Mouse (Mus musculus) liver, postnatal 0 days (tissue): ENCODE measurements around the gene Olfr15.

Experiments used
- CTCF ChIP-seq: sonication (generic); IDR thresholded peaks from 2 replicates; pipeline ENCODE4 v1.5.1; 2016; ENCODE audit warnings: antibody characterized with exemption, low read depth
- EP300 ChIP-seq: IDR thresholded peaks from 2 replicates; pipeline ENCODE4 v1.6.1; 2016; ENCODE audit warnings: antibody characterized with exemption, low read depth, mild to moderate bottlenecking

- no peak for TF ChIP-seq CTCF
- no peak for TF ChIP-seq EP300
These were observed 54.5 kb downstream of the Olfr15 start for GRCm38 (mm10) chr16:3885065-3885670.
